Mouse (Mus musculus): ENCODE measurements around the gene Fos. TPM values are rescaled to one million over a fixed set of nuclear protein-coding genes. Genes with fewer than 3 reads are reported as not detected.
A peak's percentile ranks its signal among the peaks of the same experiment; 100 is the strongest.

Gene Fos
- polyA plus RNA-seq, 1 experiment = 12.1 TPM

GRCm38 (mm10) chr12:85433850-85434249, 39.8 kb upstream of the Fos start:
- Histone ChIP-seq H3K36me3 (ENCODE audit: control insufficient read depth, insufficient read depth, low read length) (no peaks in the 10 kb centered on the region), H3K4me3 (ENCODE audit: control insufficient read depth, insufficient read depth, low read length) (no peak overlapping the region), H3K27ac (ENCODE audit: control insufficient read depth, insufficient read depth, low read length) (no peak overlapping the region), H3K4me1 (replicated peaks; ENCODE audit: control insufficient read depth, insufficient read depth, low read length) (peaks cover 23% of the 10 kb centered on the region), H3K27me3 (ENCODE audit: control insufficient read depth, insufficient read depth, low read length) (no peaks in the 10 kb centered on the region)
- WGBS = 96% methylated on average over 3 of the region's 3 CpGs
- no peak for DNase-seq
- TF ChIP-seq CTCF (IDR thresholded peaks at IDR 0.05; ENCODE audit: borderline replicate concordance, control insufficient read depth, extremely low read depth, insufficient read depth, low read length, poor library complexity) = no peak
- no peak for TF ChIP-seq POLR2A (IDR thresholded peaks at IDR 0.05; ENCODE audit: control insufficient read depth, extremely low read depth, insufficient read depth, low read length, poor library complexity)

DNA sequence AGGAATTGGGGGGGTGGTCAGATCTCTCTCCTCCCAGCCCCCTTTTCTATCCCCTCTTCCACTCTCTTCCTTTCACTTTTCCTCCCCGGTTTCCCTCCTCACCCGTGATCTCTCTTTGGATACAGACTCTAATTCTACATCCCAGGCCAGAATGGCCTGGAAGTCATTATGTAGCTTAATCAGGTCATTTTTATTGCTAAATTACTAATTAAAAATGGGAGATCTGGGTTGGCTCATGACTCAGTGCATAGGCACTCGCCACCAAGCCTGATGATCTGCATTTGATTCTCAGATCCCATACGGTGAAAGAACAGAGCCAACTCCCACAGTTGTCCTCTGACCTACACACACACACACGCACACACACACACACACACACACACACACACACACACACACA, 39.2 kb upstream of the Fos start:
- no peak for TF ChIP-seq CTCF (IDR thresholded peaks at IDR 0.05; ENCODE audit: borderline replicate concordance, control insufficient read depth, extremely low read depth, insufficient read depth, low read length, poor library complexity)
- TF ChIP-seq POLR2A (IDR thresholded peaks at IDR 0.05; ENCODE audit: control insufficient read depth, extremely low read depth, insufficient read depth, low read length, poor library complexity) = no peak
- DNase-seq = no peak
- WGBS = 89% methylated on average over 5 of the region's 5 CpGs
- peaks cover 22% of the 10 kb centered on the region for H3K4me1 ChIP-seq (replicated peaks; ENCODE audit: control insufficient read depth, insufficient read depth, low read length)
- no peak overlapping the region for H3K27ac ChIP-seq (ENCODE audit: control insufficient read depth, insufficient read depth, low read length)
- H3K36me3 ChIP-seq (ENCODE audit: control insufficient read depth, insufficient read depth, low read length) = no peaks in the 10 kb centered on the region
- H3K27me3 ChIP-seq (ENCODE audit: control insufficient read depth, insufficient read depth, low read length) = no peaks in the 10 kb centered on the region
- no peak overlapping the region for H3K4me3 ChIP-seq (ENCODE audit: control insufficient read depth, insufficient read depth, low read length)

DNA sequence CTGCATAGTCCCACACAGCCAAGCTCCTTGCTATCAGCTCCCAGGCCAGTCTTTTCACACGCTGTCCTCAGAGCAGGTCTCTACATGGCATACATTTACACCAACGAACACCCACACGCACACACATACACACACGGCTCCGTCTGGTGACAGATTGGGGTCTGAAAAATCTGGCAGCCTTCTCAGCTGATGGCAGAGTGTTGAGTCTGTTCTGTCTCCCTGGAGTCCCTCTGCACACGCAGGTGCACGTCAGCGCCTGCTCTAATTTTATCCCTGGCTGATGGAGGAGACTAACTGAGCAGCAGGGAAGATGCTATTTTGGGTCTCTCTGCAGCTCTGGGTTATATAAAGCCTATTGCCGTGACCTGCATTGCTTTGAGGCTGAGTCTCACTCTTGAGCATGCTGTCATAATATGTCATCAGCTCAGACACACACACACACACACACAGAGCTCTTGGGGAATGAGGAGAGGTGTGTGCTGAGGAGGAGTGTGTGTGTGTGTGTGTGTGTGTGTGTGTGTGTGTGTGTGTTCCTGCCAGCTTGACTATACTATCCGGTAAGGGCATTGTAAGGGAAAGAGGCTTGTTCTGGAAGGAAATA, 37.6 kb upstream of the Fos start:
- Histone ChIP-seq H3K4me3 (ENCODE audit: control insufficient read depth, insufficient read depth, low read length) (no peak overlapping the region), H3K4me1 (replicated peaks; ENCODE audit: control insufficient read depth, insufficient read depth, low read length) (peaks cover 7% of the 10 kb centered on the region), H3K27me3 (ENCODE audit: control insufficient read depth, insufficient read depth, low read length) (no peaks in the 10 kb centered on the region), H3K27ac (ENCODE audit: control insufficient read depth, insufficient read depth, low read length) (no peak overlapping the region), H3K36me3 (ENCODE audit: control insufficient read depth, insufficient read depth, low read length) (no peaks in the 10 kb centered on the region)
- no peak for DNase-seq
- 63% methylated on average over 10 of the region's 10 CpGs for WGBS
- TF ChIP-seq POLR2A (IDR thresholded peaks at IDR 0.05; ENCODE audit: control insufficient read depth, extremely low read depth, insufficient read depth, low read length, poor library complexity) (no peak), CTCF (IDR thresholded peaks at IDR 0.05; ENCODE audit: borderline replicate concordance, control insufficient read depth, extremely low read depth, insufficient read depth, low read length, poor library complexity) (no peak)

DNA sequence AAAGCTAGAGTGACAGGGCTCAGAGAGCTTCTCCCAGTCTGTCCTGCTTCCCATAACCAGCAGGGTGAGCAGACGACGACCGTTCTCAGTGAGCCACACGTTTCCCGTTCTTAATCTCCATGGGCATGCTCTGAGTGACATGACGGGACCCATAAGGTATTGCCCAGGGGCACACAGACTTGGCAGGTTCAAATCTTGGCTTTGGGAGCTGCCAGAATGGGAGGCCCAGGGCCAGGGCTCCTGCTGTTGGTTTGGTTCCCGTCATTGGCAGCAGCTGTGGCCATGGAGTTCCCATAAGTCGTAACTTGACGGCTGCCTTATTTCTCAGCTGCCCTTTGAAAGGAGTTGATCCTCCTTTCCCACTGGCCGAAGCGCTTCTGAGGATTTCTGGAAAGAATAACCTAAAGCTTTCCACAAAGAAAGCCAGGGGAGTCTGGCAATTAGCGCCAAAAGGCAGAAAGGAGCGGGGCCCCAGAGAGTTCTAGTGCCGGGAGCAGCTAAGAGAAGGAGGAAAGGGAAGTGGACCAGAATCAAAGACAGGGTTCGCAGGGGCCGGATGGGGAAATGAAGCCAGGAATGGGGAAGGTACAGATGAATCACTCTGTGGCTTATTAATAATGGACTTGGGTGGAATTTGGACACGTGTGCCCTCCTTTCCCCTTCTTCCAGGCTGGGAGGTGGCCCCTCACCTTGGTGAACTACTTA, 36.4 kb upstream of the Fos start:
- TF ChIP-seq POLR2A (IDR thresholded peaks at IDR 0.05; ENCODE audit: control insufficient read depth, extremely low read depth, insufficient read depth, low read length, poor library complexity) = no peak
- no peak for TF ChIP-seq CTCF (IDR thresholded peaks at IDR 0.05; ENCODE audit: borderline replicate concordance, control insufficient read depth, extremely low read depth, insufficient read depth, low read length, poor library complexity)
- WGBS = 77% methylated on average over 17 of the region's 17 CpGs
- no peaks in the 10 kb centered on the region for H3K27me3 ChIP-seq (ENCODE audit: control insufficient read depth, insufficient read depth, low read length)
- no peak overlapping the region for H3K4me3 ChIP-seq (ENCODE audit: control insufficient read depth, insufficient read depth, low read length)
- DNase-seq = no peak
- no peak overlapping the region for H3K27ac ChIP-seq (ENCODE audit: control insufficient read depth, insufficient read depth, low read length)
- H3K4me1 ChIP-seq (replicated peaks; ENCODE audit: control insufficient read depth, insufficient read depth, low read length) = peaks cover 7% of the 10 kb centered on the region
- H3K36me3 ChIP-seq (ENCODE audit: control insufficient read depth, insufficient read depth, low read length) = no peaks in the 10 kb centered on the region

DNA sequence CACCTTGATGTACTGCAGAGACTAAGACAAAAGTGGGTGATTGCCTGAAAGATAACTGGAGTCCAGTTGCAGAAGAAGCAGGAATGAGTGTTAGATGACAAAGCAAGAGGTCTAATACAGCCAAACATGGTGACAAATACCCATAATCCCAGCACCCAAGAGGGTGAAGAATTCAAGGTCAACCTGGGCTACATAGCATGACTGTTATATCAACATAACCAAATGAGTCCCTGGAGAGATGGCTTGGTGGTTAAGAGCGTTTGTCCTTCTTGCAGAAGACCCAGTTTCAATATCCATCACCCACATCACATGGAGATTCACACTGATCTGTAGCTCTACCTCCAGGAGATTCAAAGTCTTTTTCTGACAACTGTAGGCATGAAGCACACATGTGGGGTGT, 30.2 kb upstream of the Fos start:
- TF ChIP-seq CTCF (IDR thresholded peaks at IDR 0.05; ENCODE audit: borderline replicate concordance, control insufficient read depth, extremely low read depth, insufficient read depth, low read length, poor library complexity) (no peak), POLR2A (IDR thresholded peaks at IDR 0.05; ENCODE audit: control insufficient read depth, extremely low read depth, insufficient read depth, low read length, poor library complexity) (no peak)
- no peak for DNase-seq
- Histone ChIP-seq H3K27ac (ENCODE audit: control insufficient read depth, insufficient read depth, low read length) (no peak overlapping the region), H3K27me3 (ENCODE audit: control insufficient read depth, insufficient read depth, low read length) (no peaks in the 10 kb centered on the region), H3K4me1 (replicated peaks; ENCODE audit: control insufficient read depth, insufficient read depth, low read length) (peaks cover 15% of the 10 kb centered on the region), H3K36me3 (ENCODE audit: control insufficient read depth, insufficient read depth, low read length) (no peaks in the 10 kb centered on the region), H3K4me3 (ENCODE audit: control insufficient read depth, insufficient read depth, low read length) (no peak overlapping the region)
- WGBS = 90% methylated on average over 1 of the region's 1 CpGs

- TF ChIP-seq POLR2A (IDR thresholded peaks at IDR 0.05; ENCODE audit: control insufficient read depth, extremely low read depth, insufficient read depth, low read length, poor library complexity) (no peak), CTCF (IDR thresholded peaks at IDR 0.05; ENCODE audit: borderline replicate concordance, control insufficient read depth, extremely low read depth, insufficient read depth, low read length, poor library complexity) (no peak)
- H3K4me1 ChIP-seq (replicated peaks; ENCODE audit: control insufficient read depth, insufficient read depth, low read length) = peaks cover 15% of the 10 kb centered on the region
- 3% methylated on average over 6 of the region's 6 CpGs for WGBS
- H3K27me3 ChIP-seq (ENCODE audit: control insufficient read depth, insufficient read depth, low read length) = no peaks in the 10 kb centered on the region
- H3K27ac ChIP-seq (ENCODE audit: control insufficient read depth, insufficient read depth, low read length) = peak overlapping the region; percentile 67; the same call in 1 of the 2 replicates
- peak; percentile 65 for DNase-seq
- H3K36me3 ChIP-seq (ENCODE audit: control insufficient read depth, insufficient read depth, low read length) = no peaks in the 10 kb centered on the region
- peak overlapping the region; percentile 17; the same call in 1 of the 2 replicates for H3K4me3 ChIP-seq (ENCODE audit: control insufficient read depth, insufficient read depth, low read length)
Observed at GRCm38 (mm10) chr12:85444646-85445045, 29.0 kb upstream of the Fos start.
